Mouse (Mus musculus): ENCODE results near the gene Gm4792. TPM values are rescaled to one million over a fixed set of nuclear protein-coding genes. Genes with fewer than 3 reads are reported as not detected.

The Gm4792 gene
- total and polyA plus RNA-seq, 2 experiments, result not detected

GRCm38 (mm10) chr10:94299301-94299700 is 798 bp upstream of the Gm4792 start:
- DNase-seq (ENCODE audit: extremely low read depth, low read depth, low spot score), result no peak
- TF ChIP-seq POLR2A (IDR thresholded peaks at IDR 0.05; ENCODE audit: extremely low read depth, insufficient read depth, low read length) (no peak), CTCF (IDR thresholded peaks at IDR 0.05; ENCODE audit: low read depth, low read length) (no peak)
- H3K27ac ChIP-seq (replicated peaks; ENCODE audit: insufficient read depth, low read depth, low read length), result no peak overlapping the region

GRCm38 (mm10) chr10:94295923-94296605 is 2.4 kb downstream of the Gm4792 start:
- TF ChIP-seq CTCF (IDR thresholded peaks at IDR 0.05; ENCODE audit: low read depth, low read length) (no peak), POLR2A (IDR thresholded peaks at IDR 0.05; ENCODE audit: extremely low read depth, insufficient read depth, low read length) (no peak)
- WGBS, result 91% methylated on average over 5 of the region's 5 CpGs
- Histone ChIP-seq H3K79me2 (ENCODE audit: control insufficient read depth, insufficient read depth, low read length) (no peaks in the 10 kb centered on the region), H3K27me3 (ENCODE audit: control insufficient read depth, insufficient read depth, low read length) (no peaks in the 10 kb centered on the region), H3K27ac (replicated peaks; ENCODE audit: insufficient read depth, low read depth, low read length) (no peak overlapping the region), H3K9ac (ENCODE audit: low read depth, low read length) (no peak overlapping the region), H3K4me3 (ENCODE audit: insufficient read depth, low read depth, low read length) (no peak overlapping the region), H3K4me1 (ENCODE audit: control insufficient read depth, insufficient read depth, low read length) (no peaks in the 10 kb centered on the region), H3K36me3 (ENCODE audit: control insufficient read depth, insufficient read depth, low read length) (no peaks in the 10 kb centered on the region)
- no peak for DNase-seq (ENCODE audit: extremely low read depth, low read depth, low spot score)

More at GRCm38 (mm10) chr10:94299301-94299700, 798 bp upstream of the Gm4792 start:
- no peaks in the 10 kb centered on the region for H3K79me2 ChIP-seq (ENCODE audit: control insufficient read depth, insufficient read depth, low read length)
- H3K9ac ChIP-seq (ENCODE audit: low read depth, low read length), result no peak overlapping the region
- no peaks in the 10 kb centered on the region for H3K36me3 ChIP-seq (ENCODE audit: control insufficient read depth, insufficient read depth, low read length)
- 88% methylated on average over 2 of the region's 2 CpGs for WGBS
- no peak overlapping the region for H3K4me3 ChIP-seq (ENCODE audit: insufficient read depth, low read depth, low read length)
- H3K4me1 ChIP-seq (ENCODE audit: control insufficient read depth, insufficient read depth, low read length), result no peaks in the 10 kb centered on the region
- no peaks in the 10 kb centered on the region for H3K27me3 ChIP-seq (ENCODE audit: control insufficient read depth, insufficient read depth, low read length)

DNA sequence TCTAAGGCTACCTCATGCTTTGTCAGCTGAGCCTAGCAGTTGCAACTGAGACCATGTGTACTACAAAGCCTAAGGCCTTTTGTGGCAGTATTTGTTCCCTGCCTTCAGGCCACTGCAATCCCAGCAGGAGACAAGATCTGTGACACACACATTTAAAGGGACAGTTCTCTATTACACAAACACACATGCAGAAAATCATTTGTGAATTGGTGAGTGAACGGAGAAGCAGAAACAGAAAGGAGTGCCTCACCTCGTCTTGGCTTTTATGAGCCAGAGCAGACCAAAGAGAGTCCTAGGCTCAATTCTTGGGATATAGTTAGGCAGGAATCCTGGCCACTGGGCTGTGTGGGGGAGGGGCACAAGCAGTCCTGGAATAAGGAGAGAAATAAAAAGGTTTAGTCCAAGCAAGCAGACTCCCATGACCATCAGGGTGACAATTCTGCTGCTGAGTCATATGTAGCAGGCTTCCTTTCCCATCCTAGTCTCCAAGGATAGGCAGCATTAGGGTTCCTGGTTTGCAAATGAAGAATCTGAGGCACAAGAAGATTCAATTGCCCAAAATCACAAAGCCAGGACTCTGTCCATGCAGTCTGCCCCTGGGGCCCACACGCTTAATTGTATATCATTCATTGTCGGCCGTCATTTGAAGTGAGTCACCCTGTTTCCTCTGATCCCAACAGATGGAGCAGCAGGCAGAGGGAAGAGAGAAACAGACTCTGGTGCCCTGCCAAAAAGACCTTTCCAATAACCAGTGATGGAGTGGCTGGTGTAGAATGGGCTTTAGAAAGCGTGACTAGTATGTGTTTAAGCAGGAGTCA is 3.4 kb downstream of the Gm4792 start:
- Histone ChIP-seq H3K4me3 (ENCODE audit: insufficient read depth, low read depth, low read length) (no peak overlapping the region), H3K27me3 (ENCODE audit: control insufficient read depth, insufficient read depth, low read length) (no peaks in the 10 kb centered on the region), H3K27ac (replicated peaks; ENCODE audit: insufficient read depth, low read depth, low read length) (no peak overlapping the region), H3K79me2 (ENCODE audit: control insufficient read depth, insufficient read depth, low read length) (no peaks in the 10 kb centered on the region), H3K36me3 (ENCODE audit: control insufficient read depth, insufficient read depth, low read length) (no peaks in the 10 kb centered on the region), H3K9ac (ENCODE audit: low read depth, low read length) (no peak overlapping the region), H3K4me1 (ENCODE audit: control insufficient read depth, insufficient read depth, low read length) (no peaks in the 10 kb centered on the region)
- WGBS, result 79% methylated on average over 6 of the region's 6 CpGs
- no peak for DNase-seq (ENCODE audit: extremely low read depth, low read depth, low spot score)
- TF ChIP-seq CTCF (IDR thresholded peaks at IDR 0.05; ENCODE audit: low read depth, low read length), result no peak
- no peak for TF ChIP-seq POLR2A (IDR thresholded peaks at IDR 0.05; ENCODE audit: extremely low read depth, insufficient read depth, low read length)

GRCm38 (mm10) chr10:94294437-94294836 is 4.1 kb downstream of the Gm4792 start:
- Histone ChIP-seq H3K79me2 (ENCODE audit: control insufficient read depth, insufficient read depth, low read length) (no peaks in the 10 kb centered on the region), H3K4me3 (ENCODE audit: insufficient read depth, low read depth, low read length) (no peak overlapping the region), H3K27me3 (ENCODE audit: control insufficient read depth, insufficient read depth, low read length) (no peaks in the 10 kb centered on the region), H3K9ac (ENCODE audit: low read depth, low read length) (no peak overlapping the region), H3K4me1 (ENCODE audit: control insufficient read depth, insufficient read depth, low read length) (no peaks in the 10 kb centered on the region), H3K36me3 (ENCODE audit: control insufficient read depth, insufficient read depth, low read length) (no peaks in the 10 kb centered on the region), H3K27ac (replicated peaks; ENCODE audit: insufficient read depth, low read depth, low read length) (no peak overlapping the region)
- no peak for TF ChIP-seq CTCF (IDR thresholded peaks at IDR 0.05; ENCODE audit: low read depth, low read length)
- TF ChIP-seq POLR2A (IDR thresholded peaks at IDR 0.05; ENCODE audit: extremely low read depth, insufficient read depth, low read length), result no peak
- no peak for DNase-seq (ENCODE audit: extremely low read depth, low read depth, low spot score)
- 92% methylated on average over 5 of the region's 5 CpGs for WGBS

DNA sequence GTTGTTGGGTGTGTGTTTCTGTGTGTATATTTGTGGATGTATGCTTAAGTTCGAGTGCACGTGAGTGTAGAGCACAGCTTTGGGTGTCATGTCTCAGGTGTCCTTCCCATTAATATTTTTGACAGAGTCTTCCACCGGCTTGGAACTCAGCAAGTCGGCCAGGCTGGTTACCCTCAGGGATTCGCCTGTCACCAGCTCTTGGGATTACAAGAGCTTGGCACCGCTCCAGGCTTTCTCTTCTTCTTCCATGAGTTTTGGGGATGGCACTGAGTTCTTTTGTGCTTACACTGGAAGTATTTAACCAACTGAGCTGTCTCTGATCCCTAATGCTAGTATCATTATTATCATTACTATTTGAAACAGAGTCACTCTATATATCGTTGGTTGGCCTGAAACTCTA is 15.7 kb downstream of the Gm4792 start:
- no peak for TF ChIP-seq CTCF (IDR thresholded peaks at IDR 0.05; ENCODE audit: low read depth, low read length)
- TF ChIP-seq POLR2A (IDR thresholded peaks at IDR 0.05; ENCODE audit: extremely low read depth, insufficient read depth, low read length), result no peak
- H3K36me3 ChIP-seq (ENCODE audit: control insufficient read depth, insufficient read depth, low read length), result no peaks in the 10 kb centered on the region
- WGBS, result 89% methylated on average over 7 of the region's 7 CpGs

DNA sequence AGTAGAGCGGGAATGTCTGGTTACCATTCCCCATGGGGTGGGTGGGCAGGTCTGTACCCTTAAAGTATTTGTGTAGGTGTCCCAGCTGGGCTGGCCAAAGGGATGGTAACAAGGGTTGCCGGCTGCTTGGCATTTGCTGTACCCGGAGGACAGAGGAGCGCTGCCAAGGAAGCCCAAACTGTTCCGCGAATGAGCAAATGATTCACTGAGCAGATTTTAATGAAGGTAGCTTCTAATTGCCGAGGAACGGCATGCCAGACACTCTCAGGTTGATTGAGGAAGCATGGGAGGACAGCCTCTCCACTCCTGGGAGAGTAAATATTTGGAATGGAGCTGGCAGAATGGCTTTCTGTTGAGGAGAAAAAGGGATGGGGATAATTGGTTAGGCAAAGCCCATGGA is 16.3 kb downstream of the Gm4792 start:
- no peak overlapping the region for H3K27ac ChIP-seq (replicated peaks; ENCODE audit: insufficient read depth, low read depth, low read length)

More for the DNA sequence above, 15.7 kb downstream of the Gm4792 start:
- DNase-seq (ENCODE audit: extremely low read depth, low read depth, low spot score), result no peak
- Histone ChIP-seq H3K4me3 (ENCODE audit: insufficient read depth, low read depth, low read length) (no peak overlapping the region), H3K27me3 (ENCODE audit: control insufficient read depth, insufficient read depth, low read length) (no peaks in the 10 kb centered on the region), H3K9ac (ENCODE audit: low read depth, low read length) (no peak overlapping the region), H3K79me2 (ENCODE audit: control insufficient read depth, insufficient read depth, low read length) (no peaks in the 10 kb centered on the region), H3K27ac (replicated peaks; ENCODE audit: insufficient read depth, low read depth, low read length) (no peak overlapping the region), H3K4me1 (ENCODE audit: control insufficient read depth, insufficient read depth, low read length) (no peaks in the 10 kb centered on the region)

More for the DNA sequence above, 16.3 kb downstream of the Gm4792 start:
- no peaks in the 10 kb centered on the region for H3K79me2 ChIP-seq (ENCODE audit: control insufficient read depth, insufficient read depth, low read length)
- TF ChIP-seq CTCF (IDR thresholded peaks at IDR 0.05; ENCODE audit: low read depth, low read length) (no peak), POLR2A (IDR thresholded peaks at IDR 0.05; ENCODE audit: extremely low read depth, insufficient read depth, low read length) (no peak)
- no peaks in the 10 kb centered on the region for H3K36me3 ChIP-seq (ENCODE audit: control insufficient read depth, insufficient read depth, low read length)
- H3K4me3 ChIP-seq (ENCODE audit: insufficient read depth, low read depth, low read length), result no peak overlapping the region
- no peak for DNase-seq (ENCODE audit: extremely low read depth, low read depth, low spot score)
- WGBS, result 57% methylated on average over 8 of the region's 8 CpGs
- no peaks in the 10 kb centered on the region for H3K27me3 ChIP-seq (ENCODE audit: control insufficient read depth, insufficient read depth, low read length)
- H3K9ac ChIP-seq (ENCODE audit: low read depth, low read length), result no peak overlapping the region
- no peaks in the 10 kb centered on the region for H3K4me1 ChIP-seq (ENCODE audit: control insufficient read depth, insufficient read depth, low read length)
